Mouse (Mus musculus) MEL (cell line): ENCODE results near the gene Tsku. TPM values are rescaled to one million over a fixed set of nuclear protein-coding genes. Genes with fewer than 3 reads are reported as not detected.
A peak's percentile ranks its signal among the peaks of the same experiment; 100 is the strongest.

Experiments
- DNase-seq: peaks from one replicate; pipeline ENCODE4 v3.0.0; 2011; ENCODE audit warnings: low read depth, low spot score
- H3K27ac ChIP-seq: 2 replicates; pipeline ENCODE4 v1.5.1; 2012; ENCODE audit warnings: low read depth, mild to moderate bottlenecking, control low read depth, low read length, moderate library complexity; ENCODE audit not compliant: control insufficient read depth
- H3K27me3 ChIP-seq, 2 experiments: fragments of 150-350 bp in 1 of 2; sonication (generic) in 1 of 2; 2 replicates each; pipeline ENCODE4 v1.6.1; 2012; ENCODE audit warnings: low read length in 2 of 2, mild to moderate bottlenecking in 2 of 2, improper control_type of control experiment in 1 of 2, moderate library complexity in 1 of 2; ENCODE audit not compliant: insufficient read depth in 2 of 2, control insufficient read depth in 1 of 2
- H3K36me3 ChIP-seq, 2 experiments: 2 replicates each; pipeline ENCODE4 v1.6.1; 2012 to 2014; ENCODE audit warnings: low read length in 2 of 2, improper control_type of control experiment in 1 of 2, inconsistent platforms in 1 of 2, mild to moderate bottlenecking in 1 of 2; ENCODE audit not compliant: insufficient read depth in 2 of 2, control insufficient read depth in 1 of 2
- H3K4me1 ChIP-seq, 2 experiments: fragments of 150-350 bp in 1 of 2; sonication (generic) in 1 of 2; 2 replicates each; pipeline ENCODE4 v1.6.1; 2012; ENCODE audit warnings: low read length in 2 of 2, improper control_type of control experiment in 1 of 2, mild to moderate bottlenecking in 1 of 2; ENCODE audit not compliant: insufficient read depth in 2 of 2, control insufficient read depth in 1 of 2
- H3K4me3 ChIP-seq, 2 experiments: fragments of 150-350 bp in 1 of 2; sonication (generic) in 1 of 2; 2 replicates each; pipeline ENCODE4 v1.5.1; 2012; ENCODE audit warnings: low read depth in 2 of 2, low read length in 2 of 2, mild to moderate bottlenecking in 2 of 2, moderate library complexity in 2 of 2, control low read depth in 1 of 2, improper control_type of control experiment in 1 of 2; ENCODE audit not compliant: control insufficient read depth in 1 of 2, insufficient read depth in 1 of 2
- H3K79me2 ChIP-seq: 2 replicates; pipeline ENCODE4 v1.6.1; 2012; ENCODE audit warnings: mild to moderate bottlenecking, low read length, moderate library complexity; ENCODE audit not compliant: control insufficient read depth, poor library complexity, insufficient read depth
- H3K9ac ChIP-seq: 2 replicates; pipeline ENCODE4 v1.6.1; 2012; ENCODE audit warnings: low read depth, mild to moderate bottlenecking, control low read depth, low read length, moderate library complexity; ENCODE audit not compliant: control insufficient read depth, poor library complexity, severe bottlenecking
- H3K9me3 ChIP-seq: fragments of 150-350 bp; sonication (generic); replicated peaks from 2 replicates; pipeline ENCODE4 v1.6.1; 2012; ENCODE audit warnings: mild to moderate bottlenecking, low read length, improper control_type of control experiment, moderate library complexity; ENCODE audit not compliant: insufficient read depth
- BHLHE40 ChIP-seq: IDR thresholded peaks from 2 replicates; pipeline ENCODE4 v1.6.1; 2012; ENCODE audit warnings: low read depth, mild to moderate bottlenecking, inconsistent platforms, low read length, improper control_type of control experiment, borderline replicate concordance
- CHD1 ChIP-seq: IDR thresholded peaks from 2 replicates; pipeline ENCODE4 v1.6.1; 2012; ENCODE audit warnings: low read depth, mild to moderate bottlenecking, inconsistent platforms, low read length, improper control_type of control experiment
- CHD2 ChIP-seq: IDR thresholded peaks from 2 replicates; pipeline ENCODE4 v1.6.1; 2011; ENCODE audit warnings: low read length, improper control_type of control experiment
- CTCF ChIP-seq, 3 experiments: IDR thresholded peaks in 2 of 3; conservative IDR thresholded peaks in 1 of 3; 2 replicates each; pipeline ENCODE4 v1.5.1; 2011 to 2012; ENCODE audit warnings: low read length in 3 of 3, low read depth in 2 of 3, mild to moderate bottlenecking in 2 of 3, improper control_type of control experiment in 1 of 3, inconsistent platforms in 1 of 3, mixed read lengths in 1 of 3, moderate library complexity in 1 of 3; ENCODE audit not compliant: control insufficient read depth in 1 of 3, insufficient read depth in 1 of 3, poor library complexity in 1 of 3, severe bottlenecking in 1 of 3
- E2F4 ChIP-seq: IDR thresholded peaks from 2 replicates; pipeline ENCODE4 v1.6.1; 2011; ENCODE audit warnings: low read depth, low read length, improper control_type of control experiment, borderline replicate concordance
- EP300 ChIP-seq, 2 experiments: IDR thresholded peaks; 2 replicates each; pipeline ENCODE4 v1.6.1; 2011; ENCODE audit warnings: improper control_type of control experiment in 2 of 2, low read length in 2 of 2, low read depth in 1 of 2, mild to moderate bottlenecking in 1 of 2
- ETS1 ChIP-seq: IDR thresholded peaks from 2 replicates; pipeline ENCODE4 v1.6.1; 2012; ENCODE audit warnings: low read depth, mild to moderate bottlenecking, inconsistent platforms, low read length, improper control_type of control experiment, moderate library complexity
- GABPA ChIP-seq: IDR thresholded peaks from 2 replicates; pipeline ENCODE4 v1.6.1; 2012; ENCODE audit warnings: low read depth, mild to moderate bottlenecking, inconsistent platforms, low read length, improper control_type of control experiment, moderate library complexity
- GATA1 ChIP-seq: IDR thresholded peaks from 2 replicates; pipeline ENCODE4 v1.6.1; 2011; ENCODE audit warnings: low read depth, low read length, improper control_type of control experiment
- HCFC1 ChIP-seq: IDR thresholded peaks from 2 replicates; pipeline ENCODE4 v1.6.1; 2012; ENCODE audit warnings: low read depth, mild to moderate bottlenecking, inconsistent platforms, low read length, improper control_type of control experiment, moderate library complexity
- KAT2A ChIP-seq: conservative IDR thresholded peaks from 2 replicates; pipeline ENCODE4 v1.6.1; 2012; ENCODE audit warnings: low read depth, low read length, improper control_type of control experiment, inconsistent platforms
- MAFK ChIP-seq: IDR thresholded peaks from 2 replicates; pipeline ENCODE4 v1.6.1; 2011; ENCODE audit warnings: low read depth, mild to moderate bottlenecking, low read length, improper control_type of control experiment, borderline replicate concordance
- MAX ChIP-seq: IDR thresholded peaks from 2 replicates; pipeline ENCODE4 v1.6.1; 2011; ENCODE audit warnings: low read length, improper control_type of control experiment
- MAZ ChIP-seq: IDR thresholded peaks from 2 replicates; pipeline ENCODE4 v1.6.1; 2012; ENCODE audit warnings: low read depth, mild to moderate bottlenecking, inconsistent platforms, low read length, improper control_type of control experiment
- MEF2A ChIP-seq: IDR thresholded peaks from 2 replicates; pipeline ENCODE4 v1.6.1; 2014; ENCODE audit warnings: low read depth, mild to moderate bottlenecking, inconsistent platforms, low read length, improper control_type of control experiment; ENCODE audit not compliant: poor library complexity, insufficient replicate concordance, severe bottlenecking; ENCODE audit errors: extremely low read depth
- MXI1 ChIP-seq: IDR thresholded peaks from 2 replicates; pipeline ENCODE4 v1.6.1; 2011; ENCODE audit warnings: mild to moderate bottlenecking, low read depth, low read length, improper control_type of control experiment
- MYB ChIP-seq: IDR thresholded peaks from 2 replicates; pipeline ENCODE4 v1.6.1; 2011; ENCODE audit warnings: mild to moderate bottlenecking, low read depth, low read length, improper control_type of control experiment
- MYC ChIP-seq: IDR thresholded peaks from 2 replicates; pipeline ENCODE4 v1.6.1; 2011; ENCODE audit warnings: low read depth, mild to moderate bottlenecking, low read length, improper control_type of control experiment, moderate library complexity
- NELFE ChIP-seq: IDR thresholded peaks from 2 replicates; pipeline ENCODE4 v1.6.1; 2011; ENCODE audit warnings: low read depth, low read length, improper control_type of control experiment
- NRF1 ChIP-seq: IDR thresholded peaks from 2 replicates; pipeline ENCODE4 v1.6.1; 2014; ENCODE audit warnings: low read depth, mild to moderate bottlenecking, inconsistent platforms, low read length, improper control_type of control experiment, moderate library complexity; ENCODE audit not compliant: poor library complexity, insufficient read depth, severe bottlenecking
- POLR2AphosphoS2 ChIP-seq: IDR thresholded peaks from 2 replicates; pipeline ENCODE4 v1.6.1; 2011; ENCODE audit warnings: low read length, improper control_type of control experiment
- POLR2AphosphoS5 ChIP-seq: IDR thresholded peaks from 2 replicates; pipeline ENCODE4 v1.6.1; 2012; ENCODE audit warnings: low read depth, borderline replicate concordance, mild to moderate bottlenecking, inconsistent platforms, low read length, moderate library complexity, mixed read lengths
- RAD21 ChIP-seq: IDR thresholded peaks from 2 replicates; pipeline ENCODE4 v1.6.1; 2011; ENCODE audit warnings: mild to moderate bottlenecking, low read depth, low read length, improper control_type of control experiment
- RCOR1 ChIP-seq: IDR thresholded peaks from 2 replicates; pipeline ENCODE4 v1.6.1; 2012; ENCODE audit warnings: low read depth, mild to moderate bottlenecking, inconsistent platforms, low read length, improper control_type of control experiment
- SMC3 ChIP-seq: IDR thresholded peaks from 2 replicates; pipeline ENCODE4 v1.6.1; 2011; ENCODE audit warnings: low read depth, low read length, improper control_type of control experiment
- TAL1 ChIP-seq: IDR thresholded peaks from 2 replicates; pipeline ENCODE4 v1.6.1; 2012; ENCODE audit warnings: mild to moderate bottlenecking, inconsistent platforms, low read length, moderate library complexity, mixed read lengths
- UBTF ChIP-seq: IDR thresholded peaks from 2 replicates; pipeline ENCODE4 v1.6.1; 2012; ENCODE audit warnings: low read depth, mild to moderate bottlenecking, inconsistent platforms, low read length, improper control_type of control experiment, moderate library complexity, borderline replicate concordance; ENCODE audit not compliant: insufficient read depth
- USF1 ChIP-seq: IDR thresholded peaks from 2 replicates; pipeline ENCODE4 v1.6.1; 2014; ENCODE audit warnings: low read depth, mild to moderate bottlenecking, inconsistent platforms, low read length, improper control_type of control experiment, moderate library complexity
- USF2 ChIP-seq, 2 experiments: IDR thresholded peaks; 2 replicates each; pipeline ENCODE4 v1.6.1; 2011 to 2012; ENCODE audit warnings: improper control_type of control experiment in 2 of 2, low read length in 2 of 2, borderline replicate concordance in 1 of 2, inconsistent platforms in 1 of 2, low read depth in 1 of 2, mild to moderate bottlenecking in 1 of 2; ENCODE audit not compliant: insufficient read depth in 1 of 2
- ZC3H11A ChIP-seq: IDR thresholded peaks from 2 replicates; pipeline ENCODE4 v1.6.1; 2012; ENCODE audit warnings: low read depth, mild to moderate bottlenecking, inconsistent platforms, low read length, improper control_type of control experiment
- ZKSCAN1 ChIP-seq: IDR thresholded peaks from 2 replicates; pipeline ENCODE4 v1.6.1; 2012; ENCODE audit warnings: low read depth, mild to moderate bottlenecking, inconsistent platforms, low read length, improper control_type of control experiment, moderate library complexity
- ZMIZ1 ChIP-seq: IDR thresholded peaks from 2 replicates; pipeline ENCODE4 v1.6.1; 2012; ENCODE audit warnings: low read depth, mild to moderate bottlenecking, inconsistent platforms, low read length, improper control_type of control experiment, moderate library complexity
- ZNF384 ChIP-seq: IDR thresholded peaks from 2 replicates; pipeline ENCODE4 v1.6.1; 2012; ENCODE audit warnings: low read depth, mild to moderate bottlenecking, inconsistent platforms, low read length, improper control_type of control experiment
- polyA plus RNA-seq, 2 experiments: library from polyadenylated mRNA; stranded (reverse) in 1 of 2; unstranded in 1 of 2; fragments of >175 nt in 1 of 2; fragments of >200 nt in 1 of 2; gene quantifications; 2 replicates each; pipeline versions ENCODE4 v1.2.1 to v1.2.4; 2012; ENCODE audit warnings: low replicate concordance in 2 of 2, low read depth in 1 of 2; ENCODE audit not compliant: insufficient read length in 2 of 2, insufficient read depth in 1 of 2, missing spikeins in 1 of 2
- total RNA-seq: library from RNA; depleted of rRNA; stranded (reverse); fragments of 300-350 nt; gene quantifications from 2 replicates; pipeline ENCODE4 v1.2.3, GENCODE M21; 2012

Tsku gene
- total and polyA plus RNA-seq, 3 experiments = 0.12 to 0.99 TPM; not detected in 1

- Histone ChIP-seq H3K4me1 (no peaks in the 10 kb centered on the region), H3K4me3 (no peak overlapping the region)
- no peak for DNase-seq
Measured at GRCm38 (mm10) chr7:98349821-98350220, 11.3 kb downstream of the Tsku start.

GRCm38 (mm10) chr7:98349096-98349495 is 12.0 kb downstream of the Tsku start:
- Histone ChIP-seq H3K27me3 (no peaks in the 10 kb centered on the region), H3K9ac (no peak overlapping the region), H3K27ac (no peak overlapping the region), H3K79me2 (no peaks in the 10 kb centered on the region), H3K4me1 (no peaks in the 10 kb centered on the region), H3K36me3 (no peaks in the 10 kb centered on the region), H3K9me3 (no peaks in the 10 kb centered on the region), H3K4me3 (no peak overlapping the region)
- peak; percentile 78 for DNase-seq
- TF ChIP-seq MAFK = no peak
- no peak for TF ChIP-seq POLR2AphosphoS5
- TF ChIP-seq BHLHE40 = no peak
- TF ChIP-seq MYC = no peak
- no peak for TF ChIP-seq ZNF384
- TF ChIP-seq MEF2A = no peak
- no peak for TF ChIP-seq USF1
- no peak for TF ChIP-seq GABPA
- no peak for TF ChIP-seq ZMIZ1
- no peak for TF ChIP-seq POLR2AphosphoS2
- TF ChIP-seq CHD1 = no peak
- no peak for TF ChIP-seq EP300 (IDR thresholded peaks at IDR 0.05; ENCODE audit: low read depth in 1 of 2, low read length in 2 of 2)
- peak; percentile 65 for TF ChIP-seq RAD21
- TF ChIP-seq TAL1 = no peak
- TF ChIP-seq MYB = no peak
- TF ChIP-seq RCOR1 = no peak
- peak; percentile 77 for TF ChIP-seq SMC3
- TF ChIP-seq ETS1 = no peak
- no peak for TF ChIP-seq ZKSCAN1
- TF ChIP-seq CTCF (IDR thresholded peaks at IDR 0.05 in 2 of 3, conservative IDR thresholded peaks at IDR 0.05 in 1 of 3; ENCODE audit: control insufficient read depth in 1 of 3, insufficient read depth in 1 of 3, low read depth in 2 of 3, low read length in 3 of 3, poor library complexity in 1 of 3, severe bottlenecking in 1 of 3) = peak; percentile 77 to 91 (median 78)
- no peak for TF ChIP-seq HCFC1
- no peak for TF ChIP-seq GATA1
- TF ChIP-seq E2F4 = no peak
- peak; percentile 48 for TF ChIP-seq ZC3H11A
- no peak for TF ChIP-seq NRF1
- TF ChIP-seq MAZ = no peak
- no peak for TF ChIP-seq MAX
- no peak for TF ChIP-seq MXI1
- TF ChIP-seq KAT2A = no peak
- TF ChIP-seq CHD2 = no peak
- TF ChIP-seq NELFE = no peak
- no peak for TF ChIP-seq UBTF

More at GRCm38 (mm10) chr7:98349821-98350220, 11.3 kb downstream of the Tsku start:
- Histone ChIP-seq H3K27ac (no peak overlapping the region), H3K27me3 (no peaks in the 10 kb centered on the region), H3K36me3 (no peaks in the 10 kb centered on the region), H3K9me3 (no peaks in the 10 kb centered on the region), H3K79me2 (no peaks in the 10 kb centered on the region), H3K9ac (no peak overlapping the region)
- no peak for TF ChIP-seq USF2 (IDR thresholded peaks at IDR 0.05; ENCODE audit: borderline replicate concordance in 1 of 2, insufficient read depth in 1 of 2, low read depth in 1 of 2, low read length in 2 of 2)
